Mouse (Mus musculus) left cerebral cortex, adult 18-20 months (tissue): ENCODE results near the gene Prpf40b. TPM values are rescaled to one million over a fixed set of nuclear protein-coding genes. Genes with fewer than 3 reads are reported as not detected.
A peak's percentile ranks its signal among the peaks of the same experiment; 100 is the strongest.
"Not testable (repeated sequence)": the region's sequence is repeated elsewhere in the genome, so short reads cannot be mapped to it uniquely, and the experiment has no call there.

Experiments used
- DNase-seq, 2 experiments: peaks; one replicate each; pipeline ENCODE4 v3.0.0; 2021 to 2022; ENCODE audit warnings: low spot score in 2 of 2, mixed read lengths in 1 of 2
- long read RNA-seq, 2 experiments: library from polyadenylated mRNA; stranded (forward); transcript quantifications; one replicate each; pipeline ENCODE4 v2.0.0; 2021
- total RNA-seq, 2 experiments: library from RNA; stranded (reverse); gene quantifications; 2 replicates each; pipeline ENCODE4 v1.2.3; 2021

Gene Prpf40b
- total RNA-seq = 100 to 1,000 TPM in 1 of 2 experiments, 10 to 100 TPM in 1; 93.7 to 100 TPM
- long read RNA-seq, experiment 1, partial matches to known transcripts = 30 of 92 reads
- long read RNA-seq, experiment 1, other reads (novel, unspliced or antisense) = 61 of 92 reads
- long read RNA-seq, experiment 2, partial matches to known transcripts = 18 of 39 reads
- long read RNA-seq, experiment 2, other reads (novel, unspliced or antisense) = 21 of 39 reads

GRCm38 (mm10) chr15:99294813-99295374, at the start of gene Prpf40b:
Gene Prpf40b (plus strand): TSS chr15:99295087.
- DNase-seq = peak; percentile 93 to 96

DNA sequence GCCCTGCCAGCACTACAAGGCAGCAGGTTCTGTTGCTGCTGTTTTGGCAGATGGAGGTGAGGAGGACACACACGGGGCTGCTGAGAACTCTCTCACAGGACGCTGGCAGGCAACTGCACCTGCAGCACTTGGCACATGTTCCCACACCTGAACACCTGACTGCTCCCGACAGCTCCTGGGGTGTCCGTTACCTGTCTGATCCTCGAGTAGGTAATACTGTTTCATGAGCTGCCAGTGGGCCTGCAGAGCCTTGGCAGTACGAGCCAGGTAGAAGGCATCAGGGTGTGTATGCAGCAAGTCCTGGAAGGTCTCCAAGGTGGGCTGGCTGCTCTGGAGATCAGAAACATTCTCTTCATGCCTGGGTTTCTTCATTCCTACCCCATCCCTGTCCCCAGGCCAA, 48.2 kb upstream of the Prpf40b start:
- DNase-seq = not testable (repeated sequence)

DNA sequence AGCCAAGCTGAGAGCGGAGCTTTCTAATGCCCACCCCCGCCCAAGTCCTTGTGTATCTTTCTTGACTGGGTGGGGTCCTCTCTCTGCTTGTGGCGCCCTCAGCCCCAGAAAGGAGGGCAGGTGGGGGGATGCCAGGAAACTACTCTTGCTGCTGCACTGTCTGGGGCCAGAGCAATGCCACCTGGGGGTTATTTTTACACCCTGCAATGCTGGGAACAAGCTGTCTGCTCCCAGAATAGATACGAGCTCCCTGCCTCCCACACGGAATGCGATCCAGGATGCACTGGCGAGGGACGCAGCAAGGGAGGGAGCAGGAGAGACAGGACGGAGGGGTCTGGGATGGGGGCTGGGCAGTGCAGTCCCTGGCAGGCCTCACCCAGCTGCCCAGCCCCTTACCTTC, 45.9 kb upstream of the Prpf40b start:
- peak; percentile 82 to 90 for DNase-seq

- DNase-seq = no peak
Observed at GRCm38 (mm10) chr15:99249938-99250337, 44.9 kb upstream of the Prpf40b start.

GRCm38 (mm10) chr15:99251111-99251510, 43.8 kb upstream of the Prpf40b start:
- not testable (repeated sequence) for DNase-seq

DNA sequence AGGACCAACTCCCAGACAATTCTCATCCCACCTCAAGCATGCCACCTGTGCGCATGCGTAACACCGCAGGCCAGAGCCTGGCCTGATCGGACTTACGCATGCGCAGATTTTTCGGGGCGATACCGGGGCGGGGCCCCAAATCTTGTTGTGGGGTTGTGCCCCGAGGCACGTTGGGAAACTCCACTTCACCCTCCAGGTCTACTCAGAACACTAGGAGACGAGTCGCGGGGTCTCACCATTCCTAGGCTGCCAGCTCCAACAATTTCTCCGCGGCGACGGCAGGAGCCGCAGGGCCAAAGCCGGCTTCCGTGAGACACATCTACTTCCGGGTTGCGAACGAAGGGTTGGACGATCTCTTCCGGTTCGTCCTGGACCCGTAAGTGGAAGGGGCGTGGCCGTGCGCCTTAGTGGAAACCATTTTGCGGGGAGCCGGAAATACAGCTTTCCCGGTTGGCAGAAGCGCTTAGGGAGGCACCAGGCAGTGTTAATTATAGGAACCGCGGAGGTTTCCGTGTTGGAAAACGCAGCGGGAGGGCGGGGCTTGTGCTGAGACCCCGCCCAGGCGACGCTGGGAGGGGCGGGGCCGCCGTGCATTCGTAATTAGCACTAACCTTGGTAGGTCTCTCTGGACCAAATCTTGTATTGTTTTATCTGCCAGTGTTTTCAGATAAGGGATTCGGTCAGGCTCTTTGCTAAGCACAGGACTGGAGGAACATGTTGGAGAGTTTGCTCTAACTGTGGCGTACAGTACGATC, 43.1 kb upstream of the Prpf40b start, which contains the start of gene Mcrs1:
TSS of gene Mcrs1 (minus strand) at position 336 of the 755 bp plus-strand sequence.
- DNase-seq = peak; percentile 96 to 97

- no peak for DNase-seq
Observed at GRCm38 (mm10) chr15:99252381-99253174, 42.3 kb upstream of the Prpf40b start.

- not testable (repeated sequence) for DNase-seq
Observed at GRCm38 (mm10) chr15:99253175-99253479, 41.8 kb upstream of the Prpf40b start.

DNA sequence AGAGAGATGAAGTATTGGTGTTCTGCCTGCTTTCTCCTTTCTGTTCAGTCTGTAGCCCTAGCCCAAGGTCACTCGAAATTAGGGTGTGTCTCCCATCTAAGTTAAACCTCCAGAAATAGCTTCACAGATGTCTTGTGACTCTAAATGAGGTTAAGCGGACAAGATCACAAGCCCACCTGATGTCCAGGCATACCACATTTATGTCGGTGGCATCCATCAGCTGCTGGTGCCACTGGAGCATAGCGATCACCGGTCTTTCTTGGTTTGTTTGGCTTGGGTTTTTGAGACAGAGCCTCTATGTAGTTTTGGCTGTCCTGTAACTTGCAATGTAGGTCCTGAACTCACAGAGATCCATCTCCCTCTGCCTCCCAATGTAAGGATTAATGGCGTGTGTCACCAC, 41.1 kb upstream of the Prpf40b start:
- no peak for DNase-seq

- DNase-seq = no peak
Observed at GRCm38 (mm10) chr15:99254477-99255005, 40.3 kb upstream of the Prpf40b start.

- DNase-seq = no peak
Observed at GRCm38 (mm10) chr15:99255241-99255749, 39.6 kb upstream of the Prpf40b start.

- DNase-seq = no peak
Observed at GRCm38 (mm10) chr15:99259167-99259729, 35.6 kb upstream of the Prpf40b start.

DNA sequence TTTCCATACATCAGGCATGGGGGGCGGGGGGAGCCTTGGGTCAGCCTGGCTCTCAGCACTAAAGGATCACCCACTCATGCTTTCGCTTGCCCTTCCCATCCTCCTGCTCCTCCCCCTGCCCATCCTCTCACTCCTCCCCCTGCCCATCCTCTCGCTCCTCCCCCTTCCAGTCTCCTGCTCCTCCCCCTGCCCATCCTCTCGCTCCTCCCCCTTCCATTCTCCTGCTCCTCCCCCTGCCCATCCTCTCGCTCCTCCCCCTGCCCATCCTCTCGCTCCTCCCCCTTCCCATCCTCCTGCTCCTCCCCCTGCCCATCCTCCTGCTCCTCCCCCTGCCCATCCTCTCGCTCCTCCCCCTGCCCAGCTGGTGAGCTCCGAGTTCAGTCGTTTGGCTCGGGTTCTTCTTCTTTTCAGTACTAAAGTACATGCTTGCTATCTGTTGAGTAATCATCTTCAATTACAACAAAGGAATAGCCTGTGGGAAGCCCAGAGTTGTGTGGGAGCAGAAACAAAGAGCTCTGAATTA, 35.1 kb upstream of the Prpf40b start:
- peak; percentile 43 to 57 for DNase-seq

GRCm38 (mm10) chr15:99262702-99263101, 32.2 kb upstream of the Prpf40b start:
- no peak for DNase-seq

- no peak for DNase-seq
Observed at GRCm38 (mm10) chr15:99264363-99264762, 30.5 kb upstream of the Prpf40b start.

DNA sequence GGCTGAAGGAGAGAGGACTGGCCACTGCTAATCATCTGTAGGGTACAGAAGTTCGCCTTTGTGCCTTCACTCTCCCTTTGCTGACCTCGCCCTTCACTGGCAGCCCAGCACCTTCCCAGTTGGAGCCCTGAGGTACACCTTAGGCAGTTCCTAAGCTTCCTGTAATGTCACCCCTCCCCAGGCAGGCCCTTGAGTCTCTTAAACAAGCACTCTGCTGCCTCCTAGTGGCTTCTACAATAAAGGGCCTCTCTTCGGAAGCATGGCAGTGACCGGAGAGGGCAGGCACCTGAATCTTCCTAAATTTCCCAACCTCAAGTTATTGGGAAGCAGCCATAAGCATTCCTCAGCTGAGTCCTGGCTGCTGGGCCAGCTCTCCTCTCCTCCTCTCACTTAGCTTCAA, 29.2 kb upstream of the Prpf40b start:
- peak; percentile 65 to 70 for DNase-seq

GRCm38 (mm10) chr15:99276095-99276494, 18.8 kb upstream of the Prpf40b start:
- no peak for DNase-seq

DNA sequence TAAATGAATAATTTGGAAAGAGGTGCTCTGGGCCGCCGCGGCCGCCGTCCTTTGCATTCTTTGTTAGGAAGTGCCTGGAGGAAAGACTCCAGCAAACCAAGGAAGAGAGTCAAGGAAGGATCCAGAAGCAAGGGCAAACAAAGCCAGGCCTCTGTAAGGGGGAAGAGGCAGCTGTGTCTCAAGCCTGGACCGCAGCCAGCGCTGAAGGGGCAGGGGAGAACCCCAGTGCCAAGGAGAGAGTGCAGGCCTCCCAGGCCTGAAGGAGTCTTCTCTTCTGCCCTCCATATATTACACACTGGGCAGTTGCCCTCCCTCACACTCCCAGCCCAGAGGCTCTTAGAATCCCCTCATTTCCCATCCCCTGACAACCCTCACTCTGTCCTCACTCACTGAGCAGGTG, 16.6 kb upstream of the Prpf40b start:
- no peak for DNase-seq

DNA sequence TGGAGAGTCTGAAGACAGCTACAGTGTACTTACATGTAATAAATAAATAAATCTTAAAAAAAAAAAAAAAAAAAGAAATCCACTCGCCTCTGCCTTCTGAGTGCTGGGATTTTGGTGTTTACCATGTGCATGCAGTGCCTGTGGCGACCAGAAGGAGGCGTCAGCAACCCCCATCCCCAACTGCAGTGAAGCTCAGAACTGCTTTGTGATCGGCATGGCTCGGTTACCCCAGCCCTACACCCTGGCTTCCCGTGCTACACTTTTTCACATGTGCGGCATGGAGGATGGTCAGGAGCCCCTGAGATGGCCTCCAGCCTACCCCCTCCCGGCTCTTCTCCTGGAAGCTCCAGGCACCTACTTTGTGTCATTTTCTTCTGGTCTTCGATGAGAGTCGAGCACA, 11.4 kb upstream of the Prpf40b start:
- DNase-seq = no peak

DNA sequence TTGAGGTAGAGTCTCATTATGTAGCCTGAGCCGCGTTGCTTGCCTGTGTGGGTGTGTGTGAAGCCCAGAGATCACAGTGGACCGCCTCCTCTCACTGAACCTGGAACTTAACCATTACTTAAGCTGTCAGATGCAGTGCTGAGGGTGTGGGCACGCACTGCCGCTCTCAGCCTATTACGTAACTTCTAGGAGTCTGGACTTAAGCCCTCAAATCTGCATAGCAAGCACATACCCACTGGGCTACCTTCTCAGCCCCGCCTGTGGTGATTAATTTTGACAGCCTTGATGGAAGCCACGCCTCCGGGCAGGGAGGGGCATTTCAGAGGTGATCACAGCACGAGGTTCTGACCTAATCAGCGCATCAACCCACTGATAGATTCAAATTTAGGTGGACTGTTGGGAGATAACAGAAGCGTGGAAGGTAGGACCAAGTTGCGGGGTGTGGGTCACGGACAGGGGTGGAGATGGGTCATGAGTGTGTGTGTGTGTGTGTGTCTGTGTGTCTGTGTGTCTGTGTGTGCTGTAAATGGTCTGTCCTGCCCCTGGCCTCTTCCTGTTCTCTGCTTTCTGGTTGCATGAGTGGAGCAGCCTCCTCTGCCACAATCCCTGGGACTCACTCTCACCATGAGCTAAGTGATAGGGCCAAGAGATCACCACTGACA, 10.2 kb upstream of the Prpf40b start:
- no peak for DNase-seq
